Mouse (Mus musculus) neural tube, embryonic 13.5 days (tissue): ENCODE data around the gene Gm20388. TPM values are rescaled to one million over a fixed set of nuclear protein-coding genes. Genes with fewer than 3 reads are reported as not detected.

Source experiments
- ATAC-seq: fragments of 200-750 bp; cut with Nextera tagmentation; 2 replicates; pipeline ENCODE4 v1.8.0; 2017; ENCODE audit warnings: low read depth, mild to moderate bottlenecking, moderate TSS enrichment, moderate library complexity
- H3K27ac ChIP-seq: fragments of 300-500 bp; sonication (generic); replicated peaks from 2 replicates; pipeline ENCODE4 v1.5.1; 2015; ENCODE audit warnings: moderate library complexity, mild to moderate bottlenecking, inconsistent platforms
- H3K27me3 ChIP-seq: fragments of 300-500 bp; sonication (generic); 2 replicates; pipeline ENCODE4 v1.6.1; 2015; ENCODE audit warnings: mild to moderate bottlenecking, inconsistent platforms
- H3K36me3 ChIP-seq: fragments of 300-500 bp; sonication (generic); 2 replicates; pipeline ENCODE4 v1.6.1; 2015; ENCODE audit warnings: mild to moderate bottlenecking, inconsistent platforms
- H3K4me1 ChIP-seq: fragments of 300-500 bp; sonication (generic); replicated peaks from 2 replicates; pipeline ENCODE4 v1.6.1; 2015; ENCODE audit warnings: inconsistent platforms
- H3K4me2 ChIP-seq: fragments of 300-500 bp; sonication (generic); 2 replicates; pipeline ENCODE4 v1.6.1; 2015; ENCODE audit warnings: inconsistent platforms, mild to moderate bottlenecking, moderate library complexity
- H3K4me3 ChIP-seq: fragments of 300-500 bp; sonication (generic); 2 replicates; pipeline ENCODE4 v1.5.1; 2015; ENCODE audit warnings: mild to moderate bottlenecking, inconsistent platforms
- H3K9ac ChIP-seq: fragments of 300-500 bp; sonication (generic); 2 replicates; pipeline ENCODE4 v1.6.1; 2015; ENCODE audit warnings: moderate library complexity, mild to moderate bottlenecking, inconsistent platforms
- H3K9me3 ChIP-seq: fragments of 300-500 bp; sonication (generic); 2 replicates; pipeline ENCODE4 v1.6.1; 2016; ENCODE audit warnings: inconsistent platforms
- WGBS: fragments of 180-500 bp; shearing (Covaris S2); methylation state at CpG from one replicate; pipeline ENCODE4 v1.1.7; 2015; 5-methylcytosine and 5-hydroxymethylcytosine counted together
- polyA plus RNA-seq: library from polyadenylated mRNA; unstranded; fragments of >200 nt; fragmentation: Nextera tagmentation; extraction: Ambion mirVana; gene quantifications from 2 replicates; pipeline ENCODE4 v1.2.1, GENCODE M21; 2015

Gene Gm20388
- polyA plus RNA-seq, 1 experiment from 2014 or later = 0.27 TPM

DNA sequence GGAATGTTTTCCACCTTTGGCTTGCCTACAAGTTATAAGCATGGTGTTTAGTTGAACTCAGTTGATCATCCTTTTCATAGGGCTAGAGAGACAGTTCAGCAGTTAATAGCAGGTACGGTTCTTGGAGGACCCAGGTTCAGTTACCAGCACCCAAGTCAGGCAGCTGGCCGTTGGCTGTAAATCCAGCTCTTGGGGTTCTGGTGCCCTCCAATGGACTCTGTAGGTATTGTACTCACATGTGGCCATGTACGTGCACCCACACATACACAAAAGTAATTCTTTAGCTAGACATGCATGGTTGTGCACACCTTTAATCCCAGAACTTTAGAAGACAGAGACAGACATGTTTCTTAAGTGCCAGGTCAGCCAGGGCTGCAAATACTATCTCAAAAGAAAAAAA lies 2478.7 kb downstream of the Gm20388 start:
- H3K4me1 ChIP-seq = no peaks in the 10 kb centered on the region
- H3K9ac ChIP-seq = no peak overlapping the region
- H3K4me3 ChIP-seq = no peak overlapping the region
- H3K4me2 ChIP-seq = no peak overlapping the region
- H3K36me3 ChIP-seq = peaks cover 96% of the 10 kb centered on the region
- 0 out of 2 replicates have a peak, but pooled peaks cover 3% of the 10 kb centered on the region for H3K9me3 ChIP-seq
- no peak for ATAC-seq
- 94% methylated on average over 3 of the region's 3 CpGs for WGBS
- H3K27ac ChIP-seq = no peak overlapping the region
- H3K27me3 ChIP-seq = no peaks in the 10 kb centered on the region

DNA sequence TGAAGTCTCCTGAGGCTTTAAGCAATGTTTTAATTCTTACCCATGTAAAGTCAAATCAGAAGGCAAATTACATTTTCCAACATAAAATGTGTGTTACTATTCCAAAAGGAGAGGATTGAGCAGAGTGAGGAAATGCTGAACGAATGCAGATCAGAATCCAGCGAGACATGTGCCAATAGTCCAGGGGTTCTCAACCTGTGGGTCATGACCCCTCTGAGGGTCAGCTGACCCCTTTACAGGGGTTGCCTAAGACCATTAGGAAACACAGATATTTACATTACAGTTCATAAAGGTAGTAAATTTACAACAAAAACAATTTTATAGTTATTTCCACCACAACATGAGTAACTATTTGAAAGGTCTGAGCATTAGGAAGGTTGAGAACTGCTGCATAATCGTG lies 2480.1 kb downstream of the Gm20388 start:
- WGBS = 90% methylated on average over 3 of the region's 3 CpGs
- H3K4me3 ChIP-seq = no peak overlapping the region
- peaks cover 94% of the 10 kb centered on the region for H3K36me3 ChIP-seq
- ATAC-seq = no peak
- H3K9me3 ChIP-seq = 0 out of 2 replicates have a peak, but pooled peaks cover 3% of the 10 kb centered on the region
- H3K27me3 ChIP-seq = no peaks in the 10 kb centered on the region
- H3K27ac ChIP-seq = no peak overlapping the region
- H3K9ac ChIP-seq = no peak overlapping the region
- H3K4me2 ChIP-seq = no peak overlapping the region
- H3K4me1 ChIP-seq = no peaks in the 10 kb centered on the region

DNA sequence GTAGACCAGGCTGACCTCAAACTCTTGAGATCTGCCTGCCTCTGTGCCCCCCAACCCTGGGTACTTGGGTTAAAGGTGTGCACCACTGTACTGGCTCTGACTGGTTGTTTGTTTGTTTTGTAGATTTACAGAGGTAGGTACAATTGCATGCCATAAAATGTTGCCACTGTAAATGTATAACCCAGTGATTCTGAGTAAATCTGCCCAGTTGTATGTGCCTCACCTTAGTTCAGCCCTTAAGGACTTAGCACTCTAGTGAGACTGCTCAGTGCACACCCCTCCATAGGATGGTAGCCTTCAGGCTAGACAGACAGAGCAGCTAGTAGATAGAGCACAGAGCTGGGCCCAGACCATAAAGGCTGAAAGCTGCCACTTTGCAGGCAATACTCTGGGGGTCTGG lies 2483.1 kb downstream of the Gm20388 start:
- ATAC-seq = no peak
- H3K27me3 ChIP-seq = no peaks in the 10 kb centered on the region
- H3K9me3 ChIP-seq = 0 out of 2 replicates have a peak, but pooled peaks cover 3% of the 10 kb centered on the region
- no peak overlapping the region for H3K9ac ChIP-seq
- H3K27ac ChIP-seq = no peak overlapping the region
- H3K4me2 ChIP-seq = no peak overlapping the region
- peaks cover 89% of the 10 kb centered on the region for H3K36me3 ChIP-seq
- no peaks in the 10 kb centered on the region for H3K4me1 ChIP-seq
- H3K4me3 ChIP-seq = no peak overlapping the region

DNA sequence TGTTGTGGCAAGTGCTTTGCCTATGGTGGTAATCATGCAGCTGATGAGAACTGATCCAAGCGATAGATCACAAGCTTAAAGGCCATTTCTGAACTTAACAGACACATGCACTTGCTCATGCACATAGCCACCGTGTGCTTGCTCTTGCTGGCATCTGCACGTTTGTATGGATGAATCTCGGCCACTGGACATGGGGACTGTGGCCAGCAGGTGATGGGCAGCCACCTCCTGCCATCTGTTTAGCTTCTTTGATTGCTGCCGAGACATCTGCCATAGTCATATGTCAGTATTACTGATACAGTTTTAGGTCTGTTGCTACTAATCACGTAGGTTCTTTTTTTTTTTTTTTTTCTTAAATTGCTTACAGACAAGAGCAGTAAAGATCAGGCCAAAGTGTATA lies 2484.7 kb downstream of the Gm20388 start:
- H3K27me3 ChIP-seq = no peaks in the 10 kb centered on the region
- no peak overlapping the region for H3K4me3 ChIP-seq
- no peaks in the 10 kb centered on the region for H3K4me1 ChIP-seq
- no peak overlapping the region for H3K4me2 ChIP-seq
- H3K27ac ChIP-seq = no peak overlapping the region
- H3K9me3 ChIP-seq = no peaks in the 10 kb centered on the region
- WGBS = 80% methylated on average over 6 of the region's 6 CpGs
- no peak overlapping the region for H3K9ac ChIP-seq
- no peak for ATAC-seq
- peaks cover 89% of the 10 kb centered on the region for H3K36me3 ChIP-seq

DNA sequence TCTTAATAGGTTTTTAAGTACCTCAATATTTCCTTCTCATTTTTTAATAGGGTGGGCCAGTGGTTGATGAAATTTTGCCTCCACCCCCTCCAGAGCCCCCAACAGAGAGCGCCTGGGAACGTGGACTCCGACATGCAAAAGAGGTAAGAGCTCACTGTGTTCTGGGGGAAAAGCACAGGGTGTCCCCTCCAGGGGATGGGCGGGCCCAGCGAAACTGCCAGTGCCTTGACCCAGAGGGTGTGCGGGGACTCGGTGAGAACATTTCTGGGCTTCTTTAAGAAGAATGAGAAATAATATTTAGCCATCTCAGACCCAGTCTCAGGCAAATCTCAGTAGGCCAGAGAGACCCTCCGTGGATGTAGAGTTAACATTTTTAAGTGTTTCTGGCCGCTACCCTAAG lies 2487.5 kb downstream of the Gm20388 start:
- H3K27ac ChIP-seq = no peak overlapping the region
- no peaks in the 10 kb centered on the region for H3K9me3 ChIP-seq
- 94% methylated on average over 9 of the region's 9 CpGs for WGBS
- no peak overlapping the region for H3K9ac ChIP-seq
- H3K36me3 ChIP-seq = peaks cover 93% of the 10 kb centered on the region
- no peaks in the 10 kb centered on the region for H3K4me1 ChIP-seq
- no peak overlapping the region for H3K4me2 ChIP-seq
- H3K4me3 ChIP-seq = no peak overlapping the region
- no peak for ATAC-seq
- H3K27me3 ChIP-seq = no peaks in the 10 kb centered on the region

DNA sequence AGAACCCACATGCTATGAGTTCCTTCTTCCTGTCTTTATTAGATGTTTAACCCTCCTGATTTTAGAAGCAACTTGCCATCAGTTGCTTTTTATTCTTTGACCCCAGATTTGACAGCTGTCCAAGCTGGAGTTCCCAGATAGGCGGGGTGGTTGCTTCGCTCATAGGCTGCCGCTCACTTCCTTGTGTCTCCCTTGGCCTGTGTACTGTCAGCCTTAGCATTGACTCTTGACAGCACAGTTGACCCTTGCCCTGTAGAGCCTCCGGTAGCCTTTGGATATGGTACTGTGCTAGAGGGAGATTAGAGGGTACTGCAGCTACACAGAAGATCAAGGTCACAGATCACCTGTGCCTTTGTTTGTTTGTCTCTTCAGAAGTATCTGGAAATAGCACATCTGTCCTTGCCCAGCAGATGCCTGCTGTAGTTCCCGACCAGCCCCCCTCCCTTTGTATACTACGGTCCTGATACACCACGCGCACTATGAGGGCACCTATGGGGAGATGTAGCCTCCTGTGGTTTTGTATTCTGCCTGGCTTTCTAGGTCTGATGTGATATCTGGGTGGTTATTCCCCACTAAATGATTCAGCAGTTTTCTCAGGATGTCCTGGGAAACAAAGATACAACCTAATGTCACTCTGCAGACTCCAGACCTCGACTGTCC lies 2494.6 kb downstream of the Gm20388 start:
- peaks cover 99% of the 10 kb centered on the region for H3K36me3 ChIP-seq

DNA sequence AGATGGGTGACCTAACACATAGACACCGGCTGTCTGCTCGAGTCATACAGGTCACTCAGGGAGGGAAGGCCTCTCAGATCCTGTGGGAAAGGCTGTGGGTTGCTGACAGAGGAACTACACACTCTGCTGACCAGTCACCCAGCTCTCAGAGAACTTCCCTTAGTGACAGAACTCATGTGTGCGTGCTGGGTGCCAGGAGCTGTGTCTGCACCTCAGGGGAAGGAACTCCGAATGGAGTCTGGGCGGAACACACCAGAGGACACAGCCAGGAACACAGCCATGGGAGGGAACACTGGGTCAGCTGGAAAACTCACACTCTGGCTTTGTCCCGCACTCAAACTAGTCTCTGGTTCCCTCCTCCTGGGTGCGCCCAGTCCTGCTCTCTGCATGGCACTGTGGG lies 2497.0 kb downstream of the Gm20388 start:
- H3K9ac ChIP-seq = no peak overlapping the region
- H3K4me2 ChIP-seq = no peak overlapping the region
- H3K4me1 ChIP-seq = no peaks in the 10 kb centered on the region
- peaks cover 99% of the 10 kb centered on the region for H3K36me3 ChIP-seq
- no peak overlapping the region for H3K27ac ChIP-seq
- no peak for ATAC-seq
- H3K4me3 ChIP-seq = no peak overlapping the region
- 95% methylated on average over 7 of the region's 7 CpGs for WGBS
- H3K27me3 ChIP-seq = no peaks in the 10 kb centered on the region
- no peaks in the 10 kb centered on the region for H3K9me3 ChIP-seq

More for the DNA sequence above, 2494.6 kb downstream of the Gm20388 start:
- no peak overlapping the region for H3K9ac ChIP-seq
- H3K9me3 ChIP-seq = no peaks in the 10 kb centered on the region
- no peaks in the 10 kb centered on the region for H3K4me1 ChIP-seq
- 92% methylated on average over 9 of the region's 9 CpGs for WGBS
- ATAC-seq = no peak
- no peak overlapping the region for H3K27ac ChIP-seq
- H3K4me2 ChIP-seq = no peak overlapping the region
- H3K27me3 ChIP-seq = no peaks in the 10 kb centered on the region
- no peak overlapping the region for H3K4me3 ChIP-seq

DNA sequence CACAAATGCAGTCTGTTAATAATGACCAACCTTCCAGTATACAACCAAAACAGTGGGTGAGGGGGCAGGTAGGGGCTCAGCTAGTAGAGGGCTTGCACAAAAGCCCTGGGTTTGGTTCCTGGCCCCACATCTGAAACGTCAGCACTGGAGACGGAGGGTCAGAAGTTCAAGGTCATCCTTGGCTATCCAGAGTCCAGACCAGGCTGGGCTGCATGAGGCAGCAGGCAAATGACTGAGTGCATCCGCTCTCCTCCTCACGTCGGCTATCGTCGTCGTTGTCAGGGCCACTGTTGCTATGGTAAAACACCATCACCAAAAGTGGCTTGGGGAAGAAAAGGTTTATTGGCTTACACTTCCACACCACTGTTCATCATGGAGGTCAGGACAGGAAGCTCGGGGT lies 2503.7 kb downstream of the Gm20388 start:
- no peak overlapping the region for H3K27ac ChIP-seq
- peaks cover 97% of the 10 kb centered on the region for H3K36me3 ChIP-seq
- no peak overlapping the region for H3K9ac ChIP-seq
- H3K27me3 ChIP-seq = no peaks in the 10 kb centered on the region
- 85% methylated on average over 9 of the region's 9 CpGs for WGBS
- no peak overlapping the region for H3K4me2 ChIP-seq
- no peaks in the 10 kb centered on the region for H3K4me1 ChIP-seq
- ATAC-seq = no peak
- no peaks in the 10 kb centered on the region for H3K9me3 ChIP-seq
- H3K4me3 ChIP-seq = no peak overlapping the region

DNA sequence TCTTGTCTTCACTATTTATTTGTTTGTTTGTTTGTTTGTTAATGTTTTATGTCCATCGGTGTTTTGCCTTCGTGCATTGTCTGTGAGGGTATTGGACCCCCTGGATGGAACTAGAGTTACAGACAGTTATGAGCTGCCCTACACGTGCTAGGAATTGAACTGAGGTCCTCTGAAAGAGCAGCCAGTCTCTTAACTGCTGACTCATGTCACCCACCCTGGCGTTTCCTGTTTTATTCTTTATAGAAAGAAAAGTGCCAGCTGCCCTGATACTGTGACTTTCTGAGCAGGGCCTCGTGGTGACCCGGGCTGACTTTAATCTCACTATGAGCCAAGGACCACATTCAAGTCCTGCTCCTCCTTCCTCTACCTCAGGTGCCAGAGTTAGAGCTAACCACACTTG lies 2504.9 kb downstream of the Gm20388 start:
- Histone ChIP-seq H3K27ac (no peak overlapping the region), H3K9ac (no peak overlapping the region), H3K9me3 (no peaks in the 10 kb centered on the region), H3K4me2 (no peak overlapping the region), H3K36me3 (peaks cover 85% of the 10 kb centered on the region), H3K4me3 (no peak overlapping the region), H3K4me1 (no peaks in the 10 kb centered on the region), H3K27me3 (no peaks in the 10 kb centered on the region)
- WGBS = 89% methylated on average over 6 of the region's 6 CpGs
- no peak for ATAC-seq

DNA sequence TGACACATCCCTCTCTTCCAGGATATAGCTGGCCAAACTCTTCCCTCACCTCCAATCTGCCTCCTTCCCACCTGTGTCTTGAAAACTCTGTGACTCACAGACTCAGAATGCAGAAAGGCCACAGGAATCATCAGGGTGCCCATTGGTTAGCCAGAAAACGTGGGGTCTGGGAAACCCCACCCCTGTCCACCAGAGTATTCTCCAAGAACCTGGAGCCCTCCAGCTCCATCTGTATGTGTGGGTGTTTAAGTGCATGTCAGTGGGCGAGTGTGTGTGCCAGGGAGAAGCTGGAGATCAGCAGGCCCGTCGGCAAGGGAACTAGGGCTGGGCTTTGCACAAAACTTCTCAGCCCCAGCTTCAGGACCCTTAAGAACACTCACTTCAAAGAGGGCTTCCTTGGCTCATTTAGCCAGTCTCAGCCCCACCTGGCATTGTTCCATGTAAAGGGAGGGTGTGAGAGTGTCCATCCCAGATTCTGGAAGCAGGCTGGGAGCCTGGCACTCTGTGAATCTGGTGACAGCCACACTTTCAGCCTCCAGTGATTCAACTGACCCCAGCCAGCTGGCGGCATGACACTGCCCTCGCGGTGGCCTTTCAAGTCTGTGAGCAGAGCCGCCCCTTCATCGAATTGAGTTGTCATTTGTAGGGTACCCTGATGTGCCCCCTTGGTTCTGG lies 2509.4 kb downstream of the Gm20388 start:
- H3K4me1 ChIP-seq = no peaks in the 10 kb centered on the region
- H3K4me2 ChIP-seq = no peak overlapping the region
- H3K36me3 ChIP-seq = peaks cover 40% of the 10 kb centered on the region
- no peak overlapping the region for H3K27ac ChIP-seq
- H3K27me3 ChIP-seq = no peaks in the 10 kb centered on the region
- ATAC-seq = no peak
- no peak overlapping the region for H3K9ac ChIP-seq
- no peaks in the 10 kb centered on the region for H3K9me3 ChIP-seq
- WGBS = 72% methylated on average over 9 of the region's 9 CpGs
- H3K4me3 ChIP-seq = no peak overlapping the region

DNA sequence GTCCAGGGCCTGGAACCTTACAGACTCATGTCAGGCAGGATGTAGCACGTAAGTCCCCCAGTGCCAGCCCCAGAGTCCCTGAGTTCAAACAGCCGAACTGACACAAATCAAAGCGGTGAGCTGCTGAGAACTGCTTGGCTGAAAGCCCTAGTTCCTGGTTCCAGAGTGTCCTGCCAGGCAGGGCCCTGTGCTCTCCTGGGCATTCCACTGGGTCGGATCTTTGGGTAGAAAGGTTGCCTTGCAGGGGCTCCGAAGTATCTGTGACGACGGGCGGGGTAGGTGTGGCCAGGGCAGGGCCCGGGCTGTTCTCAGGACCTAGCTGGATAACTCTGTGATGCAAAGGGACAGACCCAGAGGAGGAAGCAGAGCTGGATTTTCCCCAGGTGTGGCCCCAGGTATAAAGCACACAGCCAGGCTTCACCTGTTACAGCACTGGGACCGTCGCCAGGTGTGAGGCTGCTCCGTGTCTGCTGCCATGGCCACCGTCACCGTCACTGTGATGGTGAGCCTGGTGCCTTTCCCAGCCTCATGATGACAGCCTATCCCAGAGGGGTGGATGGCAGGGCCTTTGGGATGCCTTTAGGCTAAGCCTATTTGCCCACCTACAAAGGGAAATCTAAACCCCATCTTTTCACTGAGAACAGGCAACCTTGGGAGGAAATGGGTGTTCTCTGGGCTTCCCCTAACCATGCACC lies 2510.9 kb downstream of the Gm20388 start, which contains the start of gene Il17c:
TSS of gene Il17c (plus strand) at position 645 of the 695 bp plus-strand sequence.
- Histone ChIP-seq H3K4me3 (no peak within 1 kb of the TSS), H3K4me1 (no peaks in the 10 kb centered on the region), H3K9me3 (no peaks in the 10 kb centered on the region), H3K4me2 (no peak within 1 kb of the TSS), H3K27me3 (no peaks in the 10 kb centered on the region), H3K27ac (no peak within 1 kb of the TSS), H3K36me3 (peaks cover 25% of the 10 kb centered on the region), H3K9ac (no peak within 1 kb of the TSS)
- no peak for ATAC-seq
- 88% methylated on average over 14 of the region's 14 CpGs for WGBS

DNA sequence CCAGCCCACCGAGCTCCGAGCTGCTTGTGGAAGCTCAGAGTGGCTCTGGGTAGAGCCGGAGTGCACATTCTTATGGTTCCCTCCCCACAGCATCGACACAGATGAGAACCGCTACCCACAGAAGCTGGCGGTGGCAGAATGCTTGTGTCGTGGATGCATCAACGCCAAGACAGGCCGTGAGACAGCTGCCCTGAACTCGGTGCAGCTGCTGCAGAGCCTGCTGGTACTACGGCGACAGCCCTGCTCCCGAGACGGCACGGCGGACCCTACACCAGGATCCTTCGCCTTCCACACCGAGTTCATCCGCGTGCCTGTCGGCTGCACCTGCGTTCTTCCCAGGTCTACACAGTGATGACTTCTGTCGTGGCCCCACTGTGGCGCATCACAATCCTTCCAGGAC lies 2512.6 kb downstream of the Gm20388 start:
- Histone ChIP-seq H3K9ac (no peak overlapping the region), H3K9me3 (no peaks in the 10 kb centered on the region), H3K4me1 (no peaks in the 10 kb centered on the region), H3K27me3 (no peaks in the 10 kb centered on the region), H3K4me3 (no peak overlapping the region), H3K27ac (no peak overlapping the region), H3K36me3 (peaks cover 10% of the 10 kb centered on the region), H3K4me2 (no peak overlapping the region)
- 84% methylated on average over 24 of the region's 24 CpGs for WGBS
- no peak for ATAC-seq
